Mouse (Mus musculus) heart, postnatal 0 days (tissue): ENCODE measurements at regions not wholly inside any gene's neighbourhood (a gene's known extent, or its start where the extent isn't known, plus 50 kb on each side); places are given as distances from the start of the nearest gene placed in this dataset.
A peak's percentile ranks its signal among the peaks of the same experiment; 100 is the strongest.
"Not testable (repeated sequence)": the region's sequence is repeated elsewhere in the genome, so short reads cannot be mapped to it uniquely, and the experiment has no call there.

Experiments used
- ATAC-seq: fragments of 200-750 bp; cut with Nextera tagmentation; 2 replicates; pipeline ENCODE4 v1.8.0; 2017; ENCODE audit warnings: low read depth, moderate number of reproducible peaks, moderate library complexity; ENCODE audit not compliant: insufficient read depth
- DNase-seq: peaks from one replicate; pipeline ENCODE4 v3.0.0-alpha.2; 2016; ENCODE audit warnings: low spot score
- H3K27ac ChIP-seq: fragments of 300-500 bp; sonication (generic); 2 replicates; pipeline ENCODE4 v1.5.1; 2014; ENCODE audit warnings: low read depth, mild to moderate bottlenecking
- H3K27me3 ChIP-seq: fragments of 300-500 bp; sonication (generic); 2 replicates; pipeline ENCODE4 v1.6.1; 2014; ENCODE audit warnings: low read length, mixed read lengths; ENCODE audit not compliant: control insufficient read depth, insufficient read depth
- H3K36me3 ChIP-seq: fragments of 300-500 bp; sonication (generic); replicated peaks from 2 replicates; pipeline ENCODE4 v1.6.1; 2014; ENCODE audit warnings: low read length, mixed read lengths; ENCODE audit not compliant: control insufficient read depth, insufficient read depth
- H3K4me1 ChIP-seq: fragments of 300-500 bp; sonication (generic); 2 replicates; pipeline ENCODE4 v1.6.1; 2014; ENCODE audit warnings: antibody characterized with exemption; ENCODE audit not compliant: control insufficient read depth, insufficient read depth
- H3K4me2 ChIP-seq: fragments of 300-500 bp; sonication (generic); 2 replicates; pipeline ENCODE4 v1.6.1; 2014; ENCODE audit warnings: low read depth, mild to moderate bottlenecking, low read length, moderate library complexity
- H3K4me3 ChIP-seq: fragments of 300-500 bp; sonication (generic); 2 replicates; pipeline ENCODE4 v1.5.1; 2014; ENCODE audit warnings: low read depth, low read length
- H3K9ac ChIP-seq: fragments of 300-500 bp; sonication (generic); replicated peaks from 2 replicates; pipeline ENCODE4 v1.6.1; 2014; ENCODE audit warnings: low read depth, low read length, mixed read lengths
- H3K9me3 ChIP-seq: fragments of 300-500 bp; sonication (generic); replicated peaks from 2 replicates; pipeline ENCODE4 v1.6.1; 2016; ENCODE audit warnings: low read length; ENCODE audit not compliant: control insufficient read depth
- CTCF ChIP-seq: IDR thresholded peaks from 2 replicates; pipeline ENCODE4 v1.5.1; 2016; ENCODE audit warnings: antibody characterized with exemption, control low read depth, low read depth
- EP300 ChIP-seq: IDR thresholded peaks from 2 replicates; pipeline ENCODE4 v1.6.1; 2016; ENCODE audit warnings: antibody characterized with exemption, low read depth
- WGBS: fragments of 180-500 bp; shearing (Covaris S2); extraction: QIAGEN DNeasy Blood & Tissue Kit; methylation state at CpG from one replicate; pipeline ENCODE4 v1.1.7; 2014; 5-methylcytosine and 5-hydroxymethylcytosine counted together

DNA sequence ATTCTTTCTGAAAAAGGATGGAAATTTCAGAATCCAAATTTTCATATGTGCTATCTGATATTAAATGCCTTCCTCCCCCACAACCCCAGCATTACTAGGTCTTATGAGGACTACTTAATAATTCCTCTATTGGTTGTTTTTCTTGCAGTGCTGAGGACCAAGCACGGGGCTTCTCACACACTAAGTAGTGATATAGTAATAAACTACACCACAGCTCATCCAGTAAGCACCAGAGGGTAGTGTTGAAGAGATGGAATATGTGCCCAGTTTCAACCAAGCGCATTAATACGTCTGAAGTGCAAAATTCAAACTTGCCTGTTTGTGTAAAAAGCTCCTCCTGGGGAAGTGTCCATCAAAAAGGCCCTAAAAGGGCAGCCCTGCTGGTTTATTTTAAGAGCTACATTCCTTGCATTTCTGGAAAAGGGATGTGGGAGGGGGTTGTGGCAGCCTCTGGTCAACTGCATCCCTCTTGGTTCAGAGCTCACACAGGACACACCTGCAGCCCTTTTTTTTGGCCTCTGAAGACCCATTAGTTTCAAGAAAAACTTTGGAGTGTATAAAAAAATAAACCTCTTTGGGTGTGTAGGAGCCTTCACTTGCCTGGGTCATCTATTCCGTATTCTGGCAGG, 140.3 kb downstream of the Tas2r134 start:
- no peak for DNase-seq
- Histone ChIP-seq H3K27ac (0 out of 2 replicates have a peak overlapping the region, but pooled peaks have one; percentile 38), H3K36me3 (no peaks in the 10 kb centered on the region), H3K4me3 (no peak overlapping the region), H3K9me3 (no peaks in the 10 kb centered on the region), H3K4me1 (peaks cover 15% of the 10 kb centered on the region), H3K27me3 (no peaks in the 10 kb centered on the region), H3K9ac (no peak overlapping the region), H3K4me2 (no peak overlapping the region)
- WGBS: 51% methylated on average over 4 of the region's 4 CpGs
- no peak for ATAC-seq
- no peak for TF ChIP-seq EP300
- TF ChIP-seq CTCF: no peak

DNA sequence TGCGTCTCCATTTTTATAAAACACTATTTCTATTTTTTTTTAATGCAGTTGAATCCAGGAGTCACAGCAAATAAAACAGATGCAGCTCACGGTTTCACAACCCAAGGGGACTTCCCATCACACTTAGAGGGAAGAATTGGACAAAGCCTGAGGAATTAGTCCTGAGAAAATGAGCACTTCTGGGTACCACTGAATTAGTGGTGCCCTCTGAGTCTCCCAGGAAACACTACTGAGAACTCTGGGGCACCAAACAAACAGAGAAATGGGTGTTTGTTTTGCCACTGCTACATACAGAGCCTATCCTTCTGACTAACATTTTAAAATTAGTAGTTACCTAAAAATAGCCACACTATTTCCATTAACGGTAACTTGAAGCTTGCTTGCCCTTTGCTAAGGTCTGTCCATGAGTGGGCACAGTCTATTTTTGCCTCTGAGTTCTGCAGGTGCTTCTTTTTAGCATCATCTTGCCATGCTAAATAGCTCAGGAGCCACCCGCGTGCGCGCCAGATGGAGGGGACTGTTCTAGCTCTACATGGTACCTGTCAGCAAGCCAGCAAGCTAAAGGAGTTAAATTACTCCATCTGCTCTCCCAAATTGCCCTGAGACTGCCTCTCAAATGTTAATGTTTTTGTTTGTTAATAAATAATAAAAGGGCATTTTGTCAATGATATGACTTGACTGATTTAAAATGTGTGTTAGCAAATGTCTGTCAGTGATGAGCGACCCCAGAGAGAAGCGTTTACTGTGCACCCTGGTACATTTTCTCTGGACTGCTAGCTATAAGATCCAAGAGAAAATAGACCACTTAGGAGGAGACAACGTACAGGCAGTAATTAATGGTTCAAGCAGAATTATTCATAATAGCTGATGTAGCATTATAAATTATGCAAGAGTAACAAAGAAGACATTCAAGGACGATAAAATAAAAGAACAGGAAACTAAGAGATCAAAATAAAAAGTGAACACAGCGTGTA, 141.3 kb downstream of the Tas2r134 start:
- TF ChIP-seq CTCF (no peak), EP300 (no peak)
- Histone ChIP-seq H3K36me3 (no peaks in the 10 kb centered on the region), H3K27ac (peak overlapping the region; percentile 38; the same call in 1 of the 2 replicates), H3K4me2 (no peak overlapping the region), H3K27me3 (no peaks in the 10 kb centered on the region), H3K4me1 (peaks cover 15% of the 10 kb centered on the region), H3K9me3 (no peaks in the 10 kb centered on the region), H3K4me3 (no peak overlapping the region), H3K9ac (no peak overlapping the region)
- 54% methylated on average over 12 of the region's 12 CpGs for WGBS
- ATAC-seq (peak; percentile 57; the same call in 1 of the 2 replicates), DNase-seq (peak; percentile 60)

DNA sequence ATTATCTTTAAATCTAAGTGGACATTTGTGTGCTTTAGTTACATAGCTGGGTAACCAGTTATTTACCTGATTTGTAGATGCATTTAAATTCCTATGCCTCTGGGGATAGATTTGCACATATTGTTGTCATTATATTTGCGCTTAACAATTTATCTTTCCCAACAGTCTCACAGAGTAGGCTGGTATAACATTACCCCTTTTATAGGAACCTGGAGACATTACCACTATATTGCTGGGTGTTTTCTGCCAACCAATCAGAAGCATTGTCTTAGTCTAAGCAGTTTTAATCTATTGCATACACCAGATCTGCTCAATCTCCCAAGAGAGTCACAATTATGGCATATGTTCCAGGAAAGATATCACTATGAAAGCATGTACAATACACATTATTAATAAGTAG, 149.8 kb downstream of the Rbm43 start:
- ATAC-seq (no peak), DNase-seq (no peak)
- Histone ChIP-seq H3K27ac (no peak overlapping the region), H3K4me2 (no peak overlapping the region), H3K36me3 (no peaks in the 10 kb centered on the region), H3K4me1 (no peaks in the 10 kb centered on the region), H3K4me3 (no peak overlapping the region), H3K27me3 (no peaks in the 10 kb centered on the region), H3K9ac (no peak overlapping the region), H3K9me3 (no peaks in the 10 kb centered on the region)
- 96% methylated on average over 1 of the region's 1 CpGs for WGBS
- TF ChIP-seq EP300 (no peak), CTCF (no peak)

DNA sequence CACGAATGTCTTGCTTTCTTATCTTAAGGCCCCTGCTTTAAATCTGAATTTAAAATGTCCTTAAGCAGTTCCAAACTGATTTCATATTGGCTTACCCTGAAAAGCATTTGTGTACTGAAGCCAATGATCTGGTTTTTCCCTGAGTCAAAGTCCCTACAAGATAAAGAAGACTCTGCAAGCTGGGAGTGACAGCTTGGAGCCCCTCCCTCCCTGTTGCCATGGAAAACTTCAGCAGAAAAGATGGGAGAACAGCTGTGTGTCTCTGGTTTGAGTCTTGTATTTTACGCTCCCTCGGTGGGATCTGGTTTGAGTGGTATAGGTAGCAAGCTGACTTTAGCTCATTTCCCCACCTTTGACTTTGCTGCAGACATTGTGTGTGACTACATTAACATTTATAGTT, 146.1 kb downstream of the Rbm43 start:
- DNase-seq (no peak), ATAC-seq (no peak)
- Histone ChIP-seq H3K27me3 (no peaks in the 10 kb centered on the region), H3K27ac (no peak overlapping the region), H3K4me2 (no peak overlapping the region), H3K9ac (no peak overlapping the region), H3K4me1 (no peaks in the 10 kb centered on the region), H3K9me3 (no peaks in the 10 kb centered on the region), H3K4me3 (no peak overlapping the region), H3K36me3 (no peaks in the 10 kb centered on the region)
- 69% methylated on average over 3 of the region's 3 CpGs for WGBS
- TF ChIP-seq CTCF (no peak), EP300 (no peak)

DNA sequence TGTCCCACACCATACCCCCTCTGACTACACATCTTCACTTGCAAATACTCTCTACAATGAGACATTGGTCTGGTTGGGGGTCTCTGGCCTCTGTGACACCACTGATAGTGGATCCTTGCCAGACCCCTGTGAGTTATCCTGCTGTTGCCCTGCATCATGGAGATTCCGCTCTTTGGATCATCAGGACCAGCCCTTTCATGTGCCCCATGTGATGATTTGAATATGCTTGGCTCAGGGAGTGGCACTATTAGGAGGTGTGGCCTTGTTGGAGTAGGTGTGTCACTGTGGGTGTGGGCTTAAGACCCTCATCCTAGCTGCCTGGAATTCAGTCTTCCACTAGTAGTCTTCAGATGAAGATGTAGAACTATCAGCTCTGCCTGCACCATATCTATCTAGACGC, 141.7 kb downstream of the Rbm43 start:
- not testable (repeated sequence) for H3K27me3 ChIP-seq, DNase-seq, H3K9me3 ChIP-seq, H3K36me3 ChIP-seq, H3K4me2 ChIP-seq, H3K9ac ChIP-seq, H3K4me3 ChIP-seq, H3K4me1 ChIP-seq, ATAC-seq, H3K27ac ChIP-seq
- 88% methylated on average over 2 of the region's 2 CpGs for WGBS
